Mouse (Mus musculus) gastrocnemius, postnatal 25 days (tissue): Measurements from ENCODE around the gene Lrrc52. TPM values are rescaled to one million over a fixed set of nuclear protein-coding genes. Genes with fewer than 3 reads are reported as not detected.
A peak's percentile ranks its signal among the peaks of the same experiment; 100 is the strongest.

Experiments used
- DNase-seq: peaks from one replicate; pipeline ENCODE4 v3.0.0; 2022
- total RNA-seq, 2 experiments: library from RNA; stranded (reverse); gene quantifications; 1 replicate in 1 of 2; 2 replicates in 1 of 2; pipeline ENCODE4 v1.2.3; 2021

The Lrrc52 gene
- total RNA-seq, 2 experiments from 2014 or later, result 0.32 to 4.2 TPM

- no peak for DNase-seq
These were observed 30.2 kb downstream of the Lrrc52 start for GRCm38 (mm10) chr1:167436186-167436975.

DNA sequence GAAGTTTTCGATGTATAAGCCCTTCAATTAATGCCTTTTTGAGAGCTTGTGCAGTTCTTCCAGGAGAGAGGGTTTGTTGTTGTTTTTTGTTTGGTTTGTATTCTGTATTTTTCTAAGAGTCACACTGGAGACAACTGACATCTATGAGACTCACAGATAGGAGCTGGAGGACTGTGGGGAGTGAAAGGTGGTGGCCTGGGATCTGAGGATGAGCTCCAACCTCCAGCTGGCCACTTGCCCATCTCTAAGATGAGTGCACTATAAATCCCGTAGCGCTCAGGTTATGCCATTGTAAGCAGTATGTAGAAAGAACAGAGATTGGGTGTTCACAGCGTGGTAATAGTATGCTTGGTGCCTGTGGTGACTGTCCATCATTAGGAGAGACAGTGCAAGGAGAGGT is 31.6 kb downstream of the Lrrc52 start:
- no peak for DNase-seq

GRCm38 (mm10) chr1:167430976-167431676 is 35.5 kb downstream of the Lrrc52 start:
- DNase-seq, result no peak

DNA sequence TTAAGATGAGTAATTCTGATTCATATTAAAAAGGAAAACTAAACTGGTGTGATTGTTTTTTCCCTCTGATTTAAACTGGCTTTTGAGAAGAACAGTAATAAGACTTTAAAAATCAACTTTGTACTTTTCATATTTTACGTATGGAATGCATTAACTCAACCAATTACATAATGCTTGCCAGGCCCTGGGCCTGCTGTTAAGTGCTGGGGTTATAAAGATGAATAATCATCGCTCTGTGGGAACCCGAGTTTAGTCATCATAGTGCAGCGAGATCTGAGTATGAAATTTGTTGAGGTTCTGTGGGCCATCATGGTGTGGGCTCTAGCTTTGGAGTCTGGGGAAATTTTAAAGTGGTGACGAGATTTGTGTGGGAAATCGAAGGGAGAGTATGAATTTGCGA is 39.9 kb downstream of the Lrrc52 start:
- no peak for DNase-seq

- no peak for DNase-seq
These were observed 41.0 kb downstream of the Lrrc52 start for GRCm38 (mm10) chr1:167425572-167425971.

DNA sequence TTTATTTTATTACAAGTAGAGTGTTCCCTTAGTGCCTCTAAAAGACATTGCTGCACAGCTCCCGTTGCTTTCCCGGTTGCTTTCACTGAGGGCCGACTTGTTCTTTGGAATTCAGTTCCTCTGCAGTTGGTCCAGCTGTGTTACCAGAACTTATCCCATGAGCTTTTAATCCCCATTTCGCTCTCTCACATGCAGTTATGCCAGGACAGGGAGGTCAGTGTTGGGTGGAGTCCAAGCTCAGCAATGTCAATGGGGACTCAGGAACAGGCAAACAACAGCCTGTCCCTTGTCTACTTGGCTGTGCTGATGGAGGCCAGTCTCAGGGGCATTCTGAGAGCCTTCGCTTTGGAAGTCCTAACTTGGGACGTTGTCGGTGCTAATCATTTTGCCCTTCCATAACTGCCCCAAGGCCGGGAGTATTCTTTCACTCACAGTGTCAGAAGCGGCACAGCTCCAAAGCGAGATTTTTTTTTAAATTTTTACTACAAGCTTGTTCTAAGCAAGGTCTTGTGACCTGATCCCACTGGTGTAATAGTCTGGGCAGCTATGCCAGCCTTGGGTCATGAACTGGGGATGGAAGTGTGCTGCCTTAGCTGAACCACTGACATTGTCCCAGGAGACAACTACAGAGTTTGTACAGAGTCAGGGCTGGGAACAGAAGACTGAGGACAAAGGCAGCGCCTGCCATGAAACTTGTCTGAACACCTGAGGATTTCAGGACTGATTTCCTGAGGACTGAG is 43.9 kb downstream of the Lrrc52 start:
- DNase-seq, result peak; percentile 54

DNA sequence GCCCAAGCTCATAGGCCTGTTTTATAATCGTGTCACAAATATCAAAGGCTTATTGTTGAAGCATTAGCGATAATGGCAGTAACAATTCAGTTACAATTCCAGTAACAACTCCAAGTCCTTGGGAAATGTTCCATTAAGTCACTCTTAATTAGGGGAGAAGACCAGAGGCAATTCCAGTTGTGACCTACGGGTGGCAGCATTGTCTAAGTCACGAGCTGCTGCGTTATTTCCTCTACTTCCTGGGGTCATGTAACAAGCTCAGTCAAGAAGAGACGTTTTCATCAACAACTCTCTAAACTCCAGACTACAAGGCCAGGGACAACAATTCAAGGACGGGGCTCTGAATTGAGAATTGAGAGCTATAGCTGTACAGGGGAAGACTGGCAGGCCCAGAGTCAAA is 51.7 kb downstream of the Lrrc52 start:
- DNase-seq, result peak; percentile 41

GRCm38 (mm10) chr1:167411991-167412715 is 54.4 kb downstream of the Lrrc52 start:
- no peak for DNase-seq

DNA sequence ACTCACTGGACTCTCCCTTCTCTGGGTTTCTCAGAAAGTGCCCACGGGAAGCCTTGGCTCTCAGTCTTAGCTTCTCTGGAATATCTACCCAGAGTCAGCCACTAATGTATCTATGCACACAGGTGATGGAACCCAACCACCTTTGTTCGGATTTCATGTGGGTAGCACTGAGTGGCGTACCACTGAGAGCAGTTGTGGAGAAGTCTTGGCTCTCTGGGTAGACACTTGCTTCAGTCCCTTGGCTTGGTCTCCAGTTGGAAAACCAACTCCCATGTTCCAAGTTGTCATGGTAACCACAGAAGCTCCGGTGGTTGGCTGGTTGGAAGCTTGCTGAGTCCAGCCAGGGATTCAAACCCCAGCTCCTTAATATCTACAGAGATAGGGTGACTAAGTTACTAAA is 57.0 kb downstream of the Lrrc52 start:
- no peak for DNase-seq

GRCm38 (mm10) chr1:167405237-167405636 is 61.3 kb downstream of the Lrrc52 start:
- DNase-seq, result no peak

Other genes starting within 250 kb of the Lrrc52 start
- gene Uck2, start 181.5 kb downstream of the Lrrc52 start, total RNA-seq, result 10 to 100 TPM; 16.9 to 29.3 TPM
- 10 to 100 TPM; 32.6 to 41.3 TPM for gene Tmco1, start 158.4 kb downstream of the Lrrc52 start, total RNA-seq
- 1 to 10 TPM; 2.4 to 2.8 TPM for gene Aldh9a1, start 116.8 kb downstream of the Lrrc52 start, total RNA-seq
- 10 to 100 TPM; 84.7 to 94.2 TPM for gene Mgst3, start 72.9 kb downstream of the Lrrc52 start, total RNA-seq
- gene Rxrg, start 131.6 kb upstream of the Lrrc52 start, total RNA-seq, result 10 to 100 TPM; 24.9 to 51.0 TPM
- gene Lmx1a, start 222.5 kb upstream of the Lrrc52 start, total RNA-seq, result under 1 TPM; 0.43 to 0.51 TPM